Mouse (Mus musculus): ENCODE results near the gene Gm16485. TPM values are rescaled to one million over a fixed set of nuclear protein-coding genes. Genes with fewer than 3 reads are reported as not detected.

Gene Gm16485
- polyA plus RNA-seq, 1 experiment from 2014 or later, result not detected

Other genes with a start within 250 kb of the Gm16485 start
- 0.02 and 0.14 TPM in 2 replicates for gene Pgr, start 72.0 kb upstream of the Gm16485 start, polyA plus RNA-seq (2016; fragmentation: Nextera tagmentation; extraction: Ambion mirVana)